Mouse (Mus musculus) CD4-positive, CD25-positive, alpha-beta regulatory T cell, adult 4 months (primary cell): ENCODE data around the gene Glmp. TPM values are rescaled to one million over a fixed set of nuclear protein-coding genes. Genes with fewer than 3 reads are reported as not detected.
"Not testable (repeated sequence)": the region's sequence is repeated elsewhere in the genome, so short reads cannot be mapped to it uniquely, and the experiment has no call there.

Experiments used
- ATAC-seq: one replicate; pipeline ENCODE4 v1.8.0; 2017
- polyA plus RNA-seq, 2 experiments: library from polyadenylated mRNA; unstranded; fragments of 100-300 nt; shearing (Covaris generic); gene quantifications; one replicate each; pipeline ENCODE4 v1.2.1; 2017

The Glmp gene
- polyA plus RNA-seq: 100 to 1,000 TPM; 370 to 504 TPM

DNA sequence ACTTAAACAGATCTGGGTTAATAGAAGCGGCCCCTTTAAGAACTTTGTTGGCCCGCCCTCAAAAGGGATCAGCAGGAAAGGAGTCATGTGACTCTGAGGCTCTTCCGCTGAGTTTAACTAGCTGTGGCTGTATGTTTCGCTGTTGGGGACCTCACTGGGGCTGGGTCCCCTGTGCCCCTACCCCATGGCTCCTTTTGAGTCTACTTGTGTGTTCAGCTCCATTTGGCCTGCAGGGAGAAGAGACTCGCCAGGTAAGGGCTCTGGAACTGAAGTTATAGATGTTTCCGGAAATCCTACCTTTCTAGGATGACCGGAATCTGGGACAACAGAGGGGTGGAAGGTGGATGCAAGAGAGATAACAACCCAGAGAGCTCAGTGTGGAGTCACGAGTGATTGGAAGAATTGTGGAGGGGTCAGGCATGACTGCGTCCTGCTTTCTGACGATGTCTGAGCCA is at the start of gene Glmp:
Gene Glmp (plus strand): TSS at position 73 of the 455 bp plus-strand sequence.
- peak; percentile 98 for ATAC-seq

DNA sequence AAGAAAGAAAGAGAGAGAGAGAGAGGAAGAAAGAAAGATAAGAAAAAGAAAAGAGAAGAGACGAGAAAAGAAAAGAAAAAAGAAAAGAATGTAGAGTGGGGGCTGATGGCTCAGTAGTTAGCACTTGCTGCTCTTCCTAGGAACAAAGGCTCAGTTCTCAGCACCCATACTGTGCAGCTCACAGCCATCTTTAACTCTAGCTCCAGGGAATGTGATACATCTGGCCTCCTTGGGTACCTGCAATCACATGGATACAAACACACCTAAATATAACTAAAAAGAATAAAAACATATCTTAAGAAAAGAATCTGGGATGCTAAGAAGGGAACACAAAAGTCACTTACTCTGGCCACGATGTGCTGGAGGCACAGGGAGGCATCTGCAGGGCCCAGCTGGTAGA is 48.7 kb upstream of the Glmp start:
- no peak for ATAC-seq

DNA sequence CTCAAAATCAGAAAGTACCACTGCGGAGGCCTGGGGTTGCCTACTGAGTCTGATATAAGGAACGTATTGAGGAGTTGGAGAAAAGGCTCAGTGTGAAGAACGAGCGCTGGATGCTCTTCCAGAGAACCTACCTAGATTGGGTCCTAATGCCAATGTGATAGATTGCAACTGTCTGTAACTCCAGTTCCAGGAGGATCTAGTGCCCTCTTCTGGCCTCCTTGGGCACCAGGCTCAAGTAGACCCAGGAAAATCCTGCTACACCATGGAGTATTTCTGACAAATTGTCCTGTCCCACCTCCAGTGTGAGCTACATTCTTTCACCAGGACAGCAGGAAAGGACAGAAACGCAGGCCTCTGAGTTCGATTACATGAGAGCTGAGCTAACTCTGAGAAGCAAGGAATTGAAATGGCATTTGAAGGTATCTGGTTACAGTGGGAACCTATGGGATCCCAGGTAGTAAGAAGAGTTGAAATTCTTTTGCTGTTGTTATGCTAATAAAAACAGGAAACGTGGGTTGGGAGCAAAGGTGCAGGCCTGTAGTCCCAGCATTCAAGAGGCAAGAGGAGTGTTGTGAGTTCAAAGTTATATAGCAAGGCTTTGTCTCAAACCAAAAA is 48.2 kb upstream of the Glmp start:
- ATAC-seq: no peak

DNA sequence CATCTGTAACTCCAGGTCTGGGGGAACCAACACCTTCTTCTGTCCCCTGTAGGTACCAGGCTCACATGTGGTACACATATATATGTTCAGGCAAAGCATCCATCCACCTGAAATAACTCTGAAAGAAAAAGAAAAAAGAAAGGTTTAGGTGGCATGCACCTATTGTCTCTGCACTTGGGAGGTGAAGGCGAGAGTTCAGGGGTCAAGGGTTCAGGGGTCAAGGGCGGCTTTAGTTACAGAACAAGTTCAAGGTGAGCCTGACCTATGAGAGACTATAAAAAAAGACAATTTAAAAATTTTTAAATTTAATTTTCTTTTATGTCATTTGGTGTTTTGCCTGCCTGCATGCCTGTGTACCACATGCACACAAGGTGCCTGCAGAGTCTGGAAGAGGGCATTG is 44.8 kb upstream of the Glmp start:
- ATAC-seq: no peak

- not testable (repeated sequence) for ATAC-seq
These were observed 43.5 kb upstream of the Glmp start for GRCm38 (mm10) chr3:88281141-88281916.

DNA sequence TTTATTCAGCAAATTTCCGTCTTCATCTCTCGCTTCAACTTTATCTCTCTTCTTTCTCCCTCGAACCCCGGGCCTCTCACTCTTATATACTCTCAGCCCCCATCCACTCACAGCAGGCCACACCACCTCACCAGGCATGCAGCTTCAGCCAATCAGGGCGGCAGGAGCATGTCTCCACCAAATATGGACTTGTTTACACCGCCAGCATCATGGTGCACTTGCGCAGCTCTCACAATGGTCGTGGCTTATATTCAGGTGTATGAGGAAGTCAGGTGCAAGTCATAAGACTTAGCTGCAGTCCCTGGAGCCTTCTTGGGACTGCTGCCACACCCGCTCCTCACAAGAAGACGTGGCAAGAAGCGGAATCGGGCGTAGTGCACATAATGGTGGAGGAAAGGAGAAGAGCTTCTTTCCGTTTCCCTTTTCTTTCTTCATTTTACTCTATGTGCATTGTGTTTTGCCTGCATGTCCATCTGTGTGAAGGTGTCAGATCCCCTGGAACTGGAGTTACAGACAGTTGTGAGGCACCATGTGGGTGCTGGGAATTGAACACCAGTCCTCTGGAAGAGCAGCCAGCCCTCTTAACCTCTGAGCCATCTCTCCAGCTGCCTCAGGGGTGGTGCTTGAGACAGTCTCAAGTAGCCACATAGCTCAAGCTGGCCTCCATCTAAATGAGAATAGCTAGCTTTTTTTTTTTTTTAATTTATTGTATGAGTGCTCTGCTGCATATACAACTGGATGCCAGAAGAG is 39.8 kb upstream of the Glmp start:
- ATAC-seq: not testable (repeated sequence)

- not testable (repeated sequence) for ATAC-seq
These were observed 39.3 kb upstream of the Glmp start for GRCm38 (mm10) chr3:88285565-88285895.

DNA sequence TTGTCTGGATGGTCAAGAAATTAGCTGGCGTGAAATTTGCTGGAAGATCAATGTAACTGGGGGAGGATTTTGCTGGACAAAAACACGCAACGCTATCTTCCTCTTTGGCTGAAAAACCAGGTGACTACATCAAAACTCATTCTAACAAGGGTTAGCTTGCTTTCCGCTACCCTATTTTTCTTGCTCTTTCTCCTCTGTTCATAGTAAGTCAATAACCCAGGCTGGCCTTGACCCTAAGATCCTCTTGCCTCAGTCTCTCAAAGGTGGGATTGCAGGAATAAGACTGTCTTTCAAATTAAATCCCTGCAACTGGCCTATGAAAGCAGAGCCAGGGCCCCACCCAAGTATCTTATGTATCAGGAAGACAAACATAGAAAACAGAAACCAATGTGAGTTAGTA is 37.7 kb upstream of the Glmp start, which contains the start of gene Gm38392:
Gene Gm38392 (minus strand): TSS at position 101 of the 400 bp plus-strand sequence.
- no peak for ATAC-seq

DNA sequence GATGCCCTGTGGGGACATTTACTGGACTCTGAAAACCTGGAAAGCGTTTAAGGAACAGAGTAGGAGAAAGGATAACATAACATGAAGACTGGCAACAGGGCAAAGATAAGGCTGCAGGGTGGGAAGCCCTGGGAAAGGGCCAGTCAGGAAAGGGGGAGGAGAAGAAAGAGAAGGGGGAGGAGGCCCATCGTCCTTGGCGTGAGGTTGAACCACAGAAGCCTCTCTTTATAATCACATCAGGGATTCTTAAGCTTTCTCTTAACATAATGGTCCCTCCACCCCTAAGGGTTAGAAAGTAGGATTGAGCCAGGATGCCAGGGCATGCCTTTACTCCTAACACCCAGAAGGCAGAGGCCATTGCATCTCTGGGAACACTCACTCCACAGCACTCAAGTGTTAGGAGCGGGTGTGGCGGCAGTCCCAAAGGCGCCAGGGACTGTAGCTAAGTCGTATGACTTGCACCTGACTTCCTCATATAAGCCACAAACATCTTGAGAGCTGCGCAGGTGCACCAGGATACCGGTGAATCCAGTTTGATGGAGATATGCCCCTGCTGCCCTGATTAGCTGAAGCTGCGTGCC is 36.6 kb upstream of the Glmp start:
- ATAC-seq: not testable (repeated sequence)

- ATAC-seq: no peak
These were observed 32.9 kb upstream of the Glmp start for GRCm38 (mm10) chr3:88291970-88292369.

- ATAC-seq: not testable (repeated sequence)
These were observed 29.6 kb upstream of the Glmp start for GRCm38 (mm10) chr3:88295272-88295671.

- ATAC-seq: no peak
These were observed 28.7 kb upstream of the Glmp start for GRCm38 (mm10) chr3:88296110-88296560.

DNA sequence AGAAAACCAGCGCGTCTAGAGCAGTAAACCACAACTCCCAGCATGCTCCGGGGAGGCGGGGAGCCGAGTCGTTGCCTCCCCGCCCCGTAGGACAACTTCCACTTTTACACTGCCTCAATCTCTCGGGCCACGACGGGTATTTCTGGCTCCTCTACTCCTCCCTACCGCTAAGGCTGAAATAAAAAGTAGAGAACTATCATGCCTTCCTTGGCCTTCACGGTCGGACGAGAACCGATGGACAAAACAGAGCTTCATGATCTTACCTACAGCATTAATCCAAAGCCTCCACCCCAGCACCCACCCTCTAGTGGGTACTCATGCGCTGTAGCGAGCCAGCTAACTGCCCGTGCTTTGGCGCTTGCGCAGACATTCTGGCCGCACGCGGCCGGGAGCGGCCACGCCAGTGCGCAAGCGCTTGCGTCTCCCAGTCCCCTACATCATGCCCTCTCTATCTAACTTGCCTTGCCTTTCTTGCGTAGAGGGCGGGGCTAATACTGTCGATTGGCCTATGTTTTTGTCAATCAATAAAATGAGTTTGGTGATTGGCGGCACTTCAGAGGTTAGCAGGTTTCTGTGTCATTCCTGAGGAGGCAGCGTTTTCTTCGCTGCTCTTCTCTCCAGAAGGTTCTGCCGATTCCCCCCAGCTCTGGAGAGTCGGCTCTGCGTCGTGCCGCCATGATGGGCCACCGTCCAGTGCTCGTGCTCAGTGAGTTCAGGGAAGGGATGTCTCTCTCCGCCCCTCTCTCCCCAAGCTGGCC is 28.1 kb upstream of the Glmp start, which contains the start of the genes Tsacc and Cct3:
Gene Tsacc (minus strand): TSS at position 439 of the 758 bp plus-strand sequence.
Gene Cct3 (plus strand): TSS at position 556 of the 758 bp plus-strand sequence.
- ATAC-seq: peak; percentile 90

DNA sequence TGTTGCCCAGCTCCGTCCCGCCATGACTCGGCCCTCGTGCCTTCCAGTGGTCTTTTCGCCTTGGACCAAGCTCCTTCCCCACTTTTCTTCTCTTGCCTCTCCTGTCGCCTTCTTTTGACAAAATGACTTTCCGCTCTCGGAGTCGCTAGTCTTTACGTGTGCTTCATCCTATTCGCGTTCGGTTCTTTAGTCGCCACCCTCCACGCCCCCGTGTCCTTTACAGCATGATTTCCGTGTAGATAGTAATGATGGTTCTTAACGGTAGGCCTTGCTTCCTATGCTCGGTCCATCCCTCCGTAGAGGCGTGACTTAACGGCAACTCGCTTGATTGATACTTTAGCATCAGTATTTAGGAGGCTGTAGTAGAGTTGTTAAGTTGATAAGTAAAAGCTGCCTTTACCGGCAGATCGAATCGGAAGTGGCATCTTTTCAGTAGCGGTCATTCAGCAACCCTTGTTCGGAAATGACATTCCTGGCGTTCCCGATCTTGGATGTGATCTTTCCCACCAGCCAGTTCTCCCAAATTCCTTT is 27.4 kb upstream of the Glmp start:
- peak; percentile 30 for ATAC-seq

DNA sequence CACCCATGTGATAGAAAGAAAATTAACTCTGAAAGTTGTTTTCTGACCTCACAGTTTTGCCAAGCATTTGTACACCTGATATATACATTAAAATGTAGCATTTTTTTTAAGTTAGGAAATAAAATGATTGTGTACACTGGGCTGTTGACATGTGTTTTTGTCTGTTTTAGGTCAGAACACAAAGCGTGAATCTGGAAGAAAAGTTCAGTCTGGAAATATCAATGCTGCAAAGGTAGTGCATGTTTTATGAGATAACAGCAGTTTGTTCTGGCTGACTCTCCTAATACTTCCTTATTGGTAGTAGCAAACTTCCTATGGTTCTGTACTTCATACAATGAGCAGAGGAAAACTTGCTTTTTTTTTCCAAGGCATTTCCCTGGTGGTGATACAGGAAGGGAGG is 25.7 kb upstream of the Glmp start:
- ATAC-seq: no peak

DNA sequence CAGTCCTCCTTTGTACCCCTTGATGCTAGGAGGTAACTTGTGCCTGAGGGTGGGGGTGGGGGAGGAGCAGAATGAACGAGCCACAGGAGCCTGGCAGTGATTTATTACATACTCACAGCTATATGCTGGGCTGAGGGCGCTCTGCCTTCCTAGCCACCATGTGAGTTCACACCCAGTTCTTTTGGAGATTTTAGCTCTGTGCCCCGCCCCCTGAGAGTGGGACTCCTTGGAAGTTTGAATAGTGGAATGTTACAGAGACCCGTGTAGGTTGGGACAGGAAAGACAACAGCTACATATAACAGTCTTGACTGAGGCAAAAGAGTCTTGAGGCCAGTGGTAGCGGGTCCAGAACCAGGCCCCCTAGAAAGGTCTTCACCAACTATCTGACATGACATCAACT is 4.1 kb downstream of the Glmp start:
- no peak for ATAC-seq

- ATAC-seq: no peak
These were observed 6.5 kb downstream of the Glmp start for GRCm38 (mm10) chr3:88331282-88331681.

GRCm38 (mm10) chr3:88334029-88334658 is 9.3 kb downstream of the Glmp start:
- ATAC-seq: no peak

- no peak for ATAC-seq
These were observed 10.1 kb downstream of the Glmp start for GRCm38 (mm10) chr3:88334902-88335435.

- ATAC-seq: peak; percentile 7
These were observed 10.7 kb downstream of the Glmp start for GRCm38 (mm10) chr3:88335436-88336053.
